Mouse (Mus musculus): Measurements from ENCODE around the gene Bud31.

- TF ChIP-seq CTCF (IDR thresholded peaks at IDR 0.05; ENCODE audit: low read depth, low read length) (no peak), POLR2A (IDR thresholded peaks at IDR 0.05; ENCODE audit: borderline replicate concordance, low read depth, low read length) (no peak)
Observed at GRCm38 (mm10) chr5:145123396-145123795, 16.8 kb upstream of the Bud31 start.

Measured in bone marrow macrophage, adult 2 months (primary cell).